Mouse (Mus musculus) hindbrain, embryonic 11.5 days (tissue): Measurements from ENCODE around the gene Iah1. TPM values are rescaled to one million over a fixed set of nuclear protein-coding genes. Genes with fewer than 3 reads are reported as not detected.

ENCODE experiments used
- ATAC-seq: fragments of 200-750 bp; cut with Nextera tagmentation; 2 replicates; pipeline ENCODE4 v1.8.0; 2017; ENCODE audit warnings: mild to moderate bottlenecking, moderate TSS enrichment, moderate library complexity; ENCODE audit not compliant: low FRiP score
- DNase-seq: peaks from one replicate; pipeline ENCODE4 v3.0.0-alpha.2; 2015; ENCODE audit warnings: low spot score
- H3K27ac ChIP-seq: fragments of 300-500 bp; sonication (generic); 2 replicates; pipeline ENCODE4 v1.5.1; 2014; ENCODE audit warnings: mild to moderate bottlenecking, low read depth, low read length
- H3K27me3 ChIP-seq: fragments of 300-500 bp; sonication (generic); 2 replicates; pipeline ENCODE4 v1.6.1; 2014; ENCODE audit warnings: mild to moderate bottlenecking, low read length, moderate library complexity, mixed read lengths; ENCODE audit not compliant: control insufficient read depth, insufficient read depth
- H3K36me3 ChIP-seq: fragments of 300-500 bp; sonication (generic); 2 replicates; pipeline ENCODE4 v1.6.1; 2014; ENCODE audit warnings: mild to moderate bottlenecking, low read length, moderate library complexity, mixed read lengths; ENCODE audit not compliant: control insufficient read depth, insufficient read depth
- H3K4me1 ChIP-seq: fragments of 300-500 bp; sonication (generic); replicated peaks from 2 replicates; pipeline ENCODE4 v1.6.1; 2014; ENCODE audit warnings: low read length, mixed read lengths; ENCODE audit not compliant: control insufficient read depth, insufficient read depth
- H3K4me2 ChIP-seq: fragments of 300-500 bp; sonication (generic); replicated peaks from 2 replicates; pipeline ENCODE4 v1.6.1; 2014; ENCODE audit warnings: mild to moderate bottlenecking, low read depth, low read length
- H3K4me3 ChIP-seq: fragments of 300-500 bp; sonication (generic); 2 replicates; pipeline ENCODE4 v1.5.1; 2014; ENCODE audit warnings: low read depth, low read length
- H3K9ac ChIP-seq: fragments of 300-500 bp; sonication (generic); 2 replicates; pipeline ENCODE4 v1.6.1; 2014; ENCODE audit warnings: low read depth, low read length
- H3K9me3 ChIP-seq: fragments of 300-500 bp; sonication (generic); 2 replicates; pipeline ENCODE4 v1.6.1; 2016; ENCODE audit warnings: low read length; ENCODE audit not compliant: control insufficient read depth
- WGBS: fragments of 180-500 bp; shearing (Covaris S2); extraction: QIAGEN DNeasy Blood & Tissue Kit; methylation state at CpG from one replicate; pipeline ENCODE4 v1.1.7; 2014; 5-methylcytosine and 5-hydroxymethylcytosine counted together
- polyA plus RNA-seq: library from polyadenylated mRNA; unstranded; fragments of >200 nt; fragmentation: Nextera tagmentation; extraction: Ambion mirVana; gene quantifications from 2 replicates; pipeline ENCODE4 v1.2.1, GENCODE M21; 2014

Iah1 gene
- polyA plus RNA-seq, 1 experiment from 2014 or later, result 48.2 TPM

DNA sequence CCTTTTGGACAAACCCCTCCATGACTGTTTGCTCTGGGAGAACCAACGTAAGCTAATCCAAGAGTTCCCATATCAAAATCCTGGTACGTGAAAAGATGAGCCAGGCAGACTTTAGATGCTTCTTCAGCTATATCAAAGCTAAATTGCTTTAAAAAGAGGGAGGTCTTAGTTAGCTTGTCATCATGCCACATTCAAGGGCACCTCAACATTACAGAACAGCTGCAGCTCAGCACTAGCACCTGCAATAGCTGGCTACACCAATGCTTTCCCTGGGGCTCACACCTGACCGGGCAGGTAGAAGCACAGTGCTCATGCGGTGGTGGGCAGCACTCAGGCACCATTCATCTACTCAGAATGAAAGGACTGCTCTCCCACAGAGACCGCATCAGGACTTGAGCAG is 24.5 kb downstream of the Iah1 start:
- Histone ChIP-seq H3K9me3 (no peaks in the 10 kb centered on the region), H3K36me3 (peaks cover 2% of the 10 kb centered on the region; the same call in 1 of the 2 replicates), H3K27me3 (no peaks in the 10 kb centered on the region), H3K4me3 (no peak overlapping the region), H3K4me2 (no peak overlapping the region), H3K9ac (no peak overlapping the region), H3K4me1 (no peaks in the 10 kb centered on the region), H3K27ac (no peak overlapping the region)
- DNase-seq (no peak), ATAC-seq (no peak)
- WGBS, result 94% methylated on average over 5 of the region's 5 CpGs

DNA sequence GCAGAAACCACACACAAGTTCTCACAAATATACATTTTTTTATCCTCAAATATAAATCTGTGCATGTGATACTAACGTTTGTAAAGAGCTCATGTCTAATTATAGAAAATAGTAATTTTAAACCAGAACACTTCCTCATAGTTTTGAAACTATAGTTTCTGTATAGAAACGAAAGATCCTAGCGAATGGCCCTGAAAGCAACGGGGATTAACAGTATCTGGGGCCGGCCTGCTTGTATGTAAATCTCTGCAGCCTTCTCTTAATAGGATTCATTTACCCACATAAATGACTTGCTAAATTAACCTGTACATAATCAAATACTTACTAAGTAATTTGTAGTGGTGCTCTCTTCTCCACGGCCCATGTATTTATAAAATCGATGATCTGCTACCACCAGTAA is 30.8 kb downstream of the Iah1 start:
- no peak for ATAC-seq

DNA sequence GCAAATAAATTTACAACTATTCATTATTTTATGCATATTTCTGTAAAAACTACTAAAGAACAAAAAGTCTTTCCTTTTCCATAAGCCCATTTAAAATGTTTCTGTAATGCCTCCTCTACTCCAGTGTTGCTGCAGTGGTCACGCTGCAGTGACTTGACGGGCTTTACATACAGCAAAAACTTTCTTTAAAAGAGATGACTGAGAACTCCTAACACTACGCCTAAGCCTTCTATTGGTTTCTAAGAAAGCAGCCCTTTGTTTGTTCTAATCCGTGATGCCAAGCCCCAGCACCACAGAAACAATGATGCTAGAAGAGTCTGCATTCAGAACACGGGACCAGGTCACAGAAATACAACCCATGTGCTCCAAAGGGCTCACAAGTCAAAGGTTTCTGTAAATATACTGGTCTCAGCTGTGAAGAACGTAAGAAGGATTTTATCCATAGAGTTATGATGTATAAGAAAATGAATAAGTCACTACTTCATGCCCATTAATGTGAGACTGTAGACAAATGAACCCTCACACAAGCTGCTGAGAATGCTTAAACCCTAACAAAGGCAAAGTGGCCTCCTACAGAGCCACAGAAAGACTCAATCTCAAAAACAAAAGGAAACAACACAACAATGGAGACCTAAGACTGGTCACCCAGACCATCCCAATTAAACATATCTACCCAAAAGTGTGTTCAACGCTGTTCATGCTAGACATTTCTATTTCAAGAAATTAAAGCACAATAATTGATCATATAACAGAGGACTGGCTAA is 34.1 kb downstream of the Iah1 start:
- H3K36me3 ChIP-seq, result peaks cover 12% of the 10 kb centered on the region
- H3K9ac ChIP-seq, result no peak overlapping the region
- H3K4me1 ChIP-seq, result no peaks in the 10 kb centered on the region
- no peak overlapping the region for H3K27ac ChIP-seq
- 42% methylated on average over 7 of the region's 7 CpGs for WGBS
- no peak overlapping the region for H3K4me2 ChIP-seq
- no peak overlapping the region for H3K4me3 ChIP-seq
- DNase-seq, result peak; percentile 7
- H3K27me3 ChIP-seq, result no peaks in the 10 kb centered on the region
- ATAC-seq, result no peak
- no peaks in the 10 kb centered on the region for H3K9me3 ChIP-seq

More for the DNA sequence above, 30.8 kb downstream of the Iah1 start:
- H3K27ac ChIP-seq, result no peak overlapping the region
- no peak for DNase-seq
- 97% methylated on average over 7 of the region's 7 CpGs for WGBS
- no peak overlapping the region for H3K4me3 ChIP-seq
- no peaks in the 10 kb centered on the region for H3K27me3 ChIP-seq
- H3K4me1 ChIP-seq, result no peaks in the 10 kb centered on the region
- no peaks in the 10 kb centered on the region for H3K9me3 ChIP-seq
- H3K9ac ChIP-seq, result no peak overlapping the region
- peaks cover 2% of the 10 kb centered on the region; the same call in 1 of the 2 replicates for H3K36me3 ChIP-seq
- H3K4me2 ChIP-seq, result no peak overlapping the region

DNA sequence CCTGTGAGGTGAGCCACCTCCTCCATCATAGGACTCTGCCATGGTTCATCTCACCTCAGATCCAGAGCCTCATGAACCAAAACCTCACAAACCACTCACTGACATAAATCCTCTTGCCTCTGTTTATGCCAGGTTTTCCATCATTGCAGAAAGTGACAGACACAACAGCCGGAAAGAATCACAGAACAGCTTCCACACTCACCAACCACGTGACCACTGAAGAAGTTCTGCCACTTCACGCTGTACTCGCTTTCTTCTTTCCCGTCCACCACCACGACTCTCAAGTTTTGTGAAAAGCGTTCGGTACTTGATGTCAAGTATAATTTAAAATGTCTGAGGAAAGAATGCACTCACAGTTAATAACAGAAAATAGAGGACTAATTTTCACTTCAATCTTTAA is 37.5 kb downstream of the Iah1 start:
- Histone ChIP-seq H3K4me2 (no peak overlapping the region), H3K27me3 (no peaks in the 10 kb centered on the region), H3K36me3 (peaks cover 16% of the 10 kb centered on the region), H3K9ac (no peak overlapping the region), H3K27ac (no peak overlapping the region), H3K9me3 (no peaks in the 10 kb centered on the region), H3K4me3 (no peak overlapping the region), H3K4me1 (no peaks in the 10 kb centered on the region)
- WGBS, result 98% methylated on average over 8 of the region's 8 CpGs
- no peak for DNase-seq
- no peak for ATAC-seq

DNA sequence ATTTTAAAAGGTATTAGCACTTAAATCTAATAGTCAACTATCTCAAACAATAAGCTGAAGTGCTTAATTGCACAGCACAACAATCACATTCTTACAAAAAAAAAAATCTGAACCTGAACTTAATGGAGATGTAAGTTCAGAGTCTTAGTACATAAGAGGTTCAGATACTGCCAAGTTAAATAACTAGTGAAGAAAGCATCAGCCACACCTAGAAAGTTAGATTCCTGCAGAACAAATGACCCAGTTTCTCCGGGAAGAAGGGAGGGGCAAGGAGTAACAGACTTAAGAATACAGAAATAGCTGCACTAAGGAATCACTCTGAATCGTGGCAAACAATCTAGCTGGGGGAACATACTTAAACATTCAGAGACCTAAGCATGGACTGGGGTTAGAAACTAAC is 46.5 kb downstream of the Iah1 start:
- no peak for ATAC-seq
- Histone ChIP-seq H3K4me1 (no peaks in the 10 kb centered on the region), H3K4me3 (no peak overlapping the region), H3K36me3 (no peaks in the 10 kb centered on the region), H3K27me3 (no peaks in the 10 kb centered on the region), H3K4me2 (no peak overlapping the region), H3K9ac (no peak overlapping the region), H3K27ac (no peak overlapping the region), H3K9me3 (no peaks in the 10 kb centered on the region)
- 83% methylated on average over 2 of the region's 2 CpGs for WGBS
- DNase-seq, result no peak

DNA sequence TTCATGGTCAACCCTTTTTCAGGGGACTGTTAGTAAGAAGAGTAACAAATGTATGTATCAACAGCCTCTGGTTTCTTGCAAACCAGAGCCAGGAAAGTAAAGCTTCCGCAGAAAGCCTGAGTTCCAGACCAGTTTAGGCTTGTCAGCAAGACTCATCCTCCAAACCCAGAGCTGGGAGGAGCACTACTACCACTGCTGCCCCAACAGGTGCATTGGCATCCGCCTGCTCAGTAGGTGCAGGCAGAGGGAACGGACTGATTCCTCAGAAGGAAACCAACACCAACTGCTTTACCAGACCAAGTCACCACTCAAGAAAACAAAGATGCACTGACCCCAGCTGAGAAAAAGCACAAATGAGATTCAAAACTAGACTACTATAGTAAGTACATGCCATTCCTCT is 47.0 kb downstream of the Iah1 start:
- 85% methylated on average over 3 of the region's 3 CpGs for WGBS
- Histone ChIP-seq H3K36me3 (no peaks in the 10 kb centered on the region), H3K4me2 (no peak overlapping the region), H3K4me3 (no peak overlapping the region), H3K27ac (no peak overlapping the region), H3K9me3 (no peaks in the 10 kb centered on the region), H3K4me1 (no peaks in the 10 kb centered on the region), H3K9ac (no peak overlapping the region), H3K27me3 (no peaks in the 10 kb centered on the region)
- ATAC-seq (no peak), DNase-seq (no peak)

DNA sequence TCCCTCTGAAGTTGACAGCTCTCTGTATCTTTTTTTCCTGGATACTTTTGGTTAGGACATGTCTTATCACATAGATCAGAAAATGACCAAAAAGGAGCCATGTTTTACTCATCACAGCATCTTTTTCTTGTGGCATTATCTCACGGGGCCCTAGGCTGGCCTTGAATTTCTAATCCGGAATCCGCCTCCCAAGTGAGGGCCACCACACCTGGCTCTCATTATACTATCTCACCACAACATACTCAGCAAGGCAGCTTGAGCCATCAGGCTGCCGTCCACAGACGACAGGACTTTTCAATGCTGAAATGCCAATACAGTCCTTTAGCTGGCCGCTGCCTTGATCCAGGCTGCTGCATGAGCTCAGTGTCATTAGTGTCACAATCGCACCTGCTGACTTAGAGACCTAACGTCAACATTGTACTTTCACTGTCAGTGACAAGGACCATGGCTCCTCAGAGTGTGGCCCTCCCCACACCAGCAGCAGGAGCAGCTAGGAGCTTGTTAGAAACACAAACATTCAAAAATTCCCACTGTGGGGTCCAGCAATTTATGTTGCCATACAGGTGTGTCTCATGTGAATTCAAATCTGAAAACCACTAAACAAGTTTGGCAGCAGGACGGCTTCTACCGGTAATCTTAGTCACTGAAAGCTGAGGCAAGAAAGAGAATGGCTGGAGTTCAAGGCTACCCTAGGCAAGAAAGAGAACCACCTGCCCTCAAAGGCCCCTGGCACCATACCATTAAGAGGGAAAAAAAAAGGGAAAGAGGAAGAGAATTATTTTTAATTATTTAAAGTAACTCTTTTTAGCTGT is 48.6 kb downstream of the Iah1 start:
- no peak for DNase-seq
- no peaks in the 10 kb centered on the region for H3K9me3 ChIP-seq

DNA sequence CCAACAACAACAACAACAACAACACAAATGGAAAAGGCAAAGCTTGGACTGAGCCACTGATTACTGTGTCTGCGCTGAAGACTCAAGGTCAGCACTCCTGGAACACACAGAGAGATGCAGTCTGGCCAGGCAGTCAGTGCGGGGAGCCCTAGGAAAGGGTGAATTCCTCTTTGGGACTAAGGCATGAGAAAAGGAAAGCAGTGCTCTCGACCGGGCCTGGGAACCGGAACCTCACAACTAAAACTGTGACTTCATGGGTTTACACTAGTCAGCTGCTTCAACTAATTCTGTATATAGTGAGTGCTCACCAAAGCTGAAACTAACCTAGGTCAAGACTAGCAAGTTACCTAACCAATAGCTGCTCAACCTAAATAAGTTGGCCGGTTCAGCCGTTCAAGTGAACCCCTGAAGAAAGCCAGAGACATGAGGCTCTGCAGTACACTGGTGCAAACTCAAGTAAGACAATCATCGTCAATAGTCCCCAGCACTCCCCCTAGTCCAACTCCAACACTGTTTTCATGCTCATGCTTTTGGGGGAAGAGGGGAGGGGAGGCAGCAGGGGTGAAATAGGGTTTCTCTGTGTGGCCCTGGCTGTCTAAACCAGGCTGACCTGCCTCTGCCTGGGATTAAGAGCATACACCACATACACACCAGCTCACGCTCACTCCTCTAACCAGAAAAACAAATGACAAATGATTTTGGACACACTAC is 52.3 kb downstream of the Iah1 start:
- no peak for DNase-seq
- no peaks in the 10 kb centered on the region for H3K27me3 ChIP-seq
- WGBS, result 94% methylated on average over 9 of the region's 9 CpGs
- H3K27ac ChIP-seq, result no peak overlapping the region
- no peaks in the 10 kb centered on the region for H3K4me1 ChIP-seq
- H3K36me3 ChIP-seq, result no peaks in the 10 kb centered on the region
- H3K4me3 ChIP-seq, result no peak overlapping the region
- no peaks in the 10 kb centered on the region for H3K9me3 ChIP-seq
- ATAC-seq, result no peak
- no peak overlapping the region for H3K9ac ChIP-seq
- H3K4me2 ChIP-seq, result no peak overlapping the region

More for the DNA sequence above, 48.6 kb downstream of the Iah1 start:
- ATAC-seq, result no peak
- Histone ChIP-seq H3K4me1 (no peaks in the 10 kb centered on the region), H3K9ac (no peak overlapping the region), H3K27ac (no peak overlapping the region), H3K4me3 (no peak overlapping the region), H3K36me3 (no peaks in the 10 kb centered on the region), H3K4me2 (no peak overlapping the region), H3K27me3 (no peaks in the 10 kb centered on the region)
- WGBS, result 78% methylated on average over 10 of the region's 10 CpGs
